Mouse (Mus musculus) cerebral cortex, adult 2 months (tissue): Measurements from ENCODE around the gene Naa35.

Experiments used
- WGBS: fragments of 180-500 bp; shearing (Covaris S2); methylation state at CpG from one replicate; pipeline ENCODE4 v1.1.7; 2018; 5-methylcytosine and 5-hydroxymethylcytosine counted together

The Naa35 gene

DNA sequence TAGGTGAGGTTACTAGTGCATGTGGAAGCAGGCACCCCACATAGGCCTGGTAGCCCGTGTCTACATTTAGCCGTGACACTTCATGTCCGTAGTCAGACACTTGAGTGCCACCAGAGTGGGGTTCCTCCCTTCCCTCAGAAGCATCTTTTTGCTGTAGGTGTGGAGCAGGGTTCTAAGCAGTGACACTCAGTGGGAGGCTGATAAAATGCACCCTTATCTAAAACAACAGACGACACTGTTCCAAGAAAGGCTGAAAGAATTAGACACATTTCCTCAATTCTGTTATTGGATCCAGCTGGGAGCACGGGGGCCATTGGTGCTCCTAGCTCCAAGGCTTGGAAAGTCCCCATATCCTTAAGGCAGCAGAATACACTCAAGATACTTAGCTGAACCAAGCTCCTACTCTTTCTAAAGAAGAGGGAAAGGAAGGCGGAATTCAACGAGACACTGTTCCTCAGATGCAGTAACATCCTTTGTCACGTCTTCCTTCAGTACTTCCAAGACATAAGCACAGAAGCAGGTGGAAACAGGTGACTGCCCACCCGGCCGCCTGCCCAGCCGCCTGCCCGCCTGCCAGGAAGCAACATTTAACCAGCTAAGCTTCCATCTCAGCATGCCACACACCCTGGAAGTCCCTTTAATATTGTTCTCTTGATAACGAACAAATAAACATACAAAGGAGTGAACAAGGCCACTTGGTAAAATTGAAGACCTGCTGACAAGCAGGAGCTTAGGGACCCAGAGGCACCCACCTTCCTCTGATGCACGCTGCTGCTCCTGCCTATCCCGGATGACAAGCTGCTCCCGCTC, 54.5 kb downstream of the Naa35 start:
- 73% methylated on average over 16 of the region's 16 CpGs for WGBS

DNA sequence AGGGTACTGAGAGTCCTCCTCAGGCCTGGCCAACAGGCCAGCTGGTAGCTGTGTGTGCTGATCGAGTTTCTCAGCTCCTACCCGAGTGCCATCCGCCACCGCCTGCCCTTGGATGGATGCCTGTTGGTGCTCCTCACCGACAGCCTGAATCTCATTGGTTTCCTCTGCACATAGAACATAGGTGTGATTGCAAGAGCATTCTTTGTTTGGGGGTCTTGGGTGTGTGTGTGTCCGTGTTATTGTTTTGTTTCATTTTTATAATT, 55.0 kb downstream of the Naa35 start:
- WGBS: 76% methylated on average over 6 of the region's 6 CpGs

DNA sequence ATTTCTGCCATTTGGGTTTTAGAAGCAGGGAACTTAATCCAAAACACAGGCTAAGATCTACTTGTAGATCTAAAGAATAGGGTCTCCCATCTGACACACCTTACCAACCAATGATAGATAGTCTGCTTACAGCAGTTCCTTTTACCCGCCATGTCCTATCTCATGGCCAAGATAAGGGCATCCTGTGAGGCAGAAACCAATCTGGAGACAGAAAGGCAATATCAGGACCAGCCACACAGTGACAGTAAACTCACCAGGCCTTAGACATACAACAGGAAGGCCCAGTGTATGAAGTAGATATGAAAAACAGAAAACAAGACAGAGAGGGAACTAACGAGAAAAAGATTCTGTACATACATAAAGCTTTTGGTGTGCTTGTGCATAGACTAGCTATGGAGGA, 57.8 kb downstream of the Naa35 start:
- 93% methylated on average over 2 of the region's 2 CpGs for WGBS

DNA sequence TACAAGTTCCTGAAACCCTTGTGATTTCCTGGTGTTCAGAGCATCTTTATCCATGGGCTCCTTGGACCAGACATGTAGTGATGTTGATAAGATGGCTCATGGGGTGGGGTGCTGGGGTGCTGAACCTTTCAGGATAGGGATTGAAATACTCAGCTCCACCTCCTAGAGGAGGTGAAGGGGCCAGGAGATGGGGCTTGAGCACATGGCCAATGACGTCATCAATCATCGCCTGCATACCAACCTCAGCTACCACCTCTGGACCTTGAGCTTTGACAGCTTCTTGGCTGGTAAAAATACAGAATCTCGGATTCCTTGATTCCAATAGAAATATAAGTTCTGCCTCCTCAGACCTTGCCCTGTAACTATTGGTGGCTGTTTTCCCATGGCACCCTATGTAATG, 60.4 kb downstream of the Naa35 start:
- WGBS: 96% methylated on average over 3 of the region's 3 CpGs

DNA sequence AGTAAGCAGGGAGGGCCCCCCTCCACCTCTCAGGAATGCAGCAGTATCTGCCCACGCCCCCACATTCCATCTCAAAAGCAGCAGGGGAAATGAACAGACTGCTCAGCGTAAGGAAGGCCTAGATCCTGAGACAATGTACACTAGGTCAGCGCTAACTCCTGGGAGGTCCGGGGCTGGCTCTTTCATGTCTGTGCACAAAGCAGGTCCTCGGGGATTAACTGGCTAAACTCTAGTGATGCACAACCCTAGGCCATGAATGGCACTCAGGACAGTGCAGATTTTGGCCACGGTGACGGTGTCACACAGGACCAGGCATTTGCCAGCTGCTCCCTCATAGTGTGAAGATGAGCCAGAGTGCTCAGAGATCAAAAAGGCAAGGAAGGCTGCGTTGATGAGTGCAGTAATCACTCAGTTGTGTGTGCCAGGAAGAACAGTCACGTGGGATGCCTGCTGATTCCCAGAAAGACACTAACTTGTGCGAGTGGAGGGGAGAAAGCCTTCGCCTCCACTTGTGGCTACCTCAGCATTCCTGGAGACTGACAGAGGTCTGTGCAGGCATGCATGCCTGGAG, 61.7 kb downstream of the Naa35 start:
- WGBS: 46% methylated on average over 11 of the region's 11 CpGs

DNA sequence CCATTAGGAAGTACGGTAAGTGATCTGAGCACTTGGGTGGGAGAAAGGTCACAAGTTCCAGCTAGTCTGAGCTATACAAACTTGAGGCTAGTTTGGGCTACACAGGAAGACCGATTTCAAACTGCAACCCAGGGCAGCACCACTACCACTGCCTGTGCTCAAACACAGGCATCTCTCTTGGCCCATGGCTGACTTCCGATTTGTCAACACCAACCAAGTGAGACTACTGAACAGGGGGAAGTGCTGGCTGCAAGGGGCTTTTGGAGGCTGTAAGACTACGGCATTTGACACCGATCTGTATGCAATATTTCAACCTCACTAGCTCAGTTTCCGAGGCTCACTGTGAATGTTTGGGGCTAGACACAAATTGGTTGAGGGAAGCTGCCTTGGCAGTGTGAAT, 62.4 kb downstream of the Naa35 start:
- WGBS: 90% methylated on average over 6 of the region's 6 CpGs

DNA sequence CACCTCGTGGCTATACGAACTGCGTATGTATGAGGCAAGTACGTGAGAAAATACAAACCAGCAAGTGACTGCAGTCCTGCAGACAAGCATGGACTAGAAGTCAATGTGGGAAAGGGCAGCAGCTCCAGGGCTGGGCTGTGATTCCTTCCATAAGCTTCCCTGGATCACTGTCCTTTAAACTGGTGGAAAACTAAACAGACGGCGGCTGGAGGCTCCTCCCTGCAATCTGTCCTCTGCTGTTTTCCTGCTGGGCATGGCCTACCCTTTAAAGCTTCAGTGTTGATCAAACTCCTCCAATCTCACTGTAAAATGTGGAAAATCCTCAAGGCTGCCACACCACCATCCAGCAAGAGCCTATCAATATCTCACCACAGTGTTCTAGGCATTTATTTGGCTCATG, 63.5 kb downstream of the Naa35 start:
- WGBS: 93% methylated on average over 6 of the region's 6 CpGs

DNA sequence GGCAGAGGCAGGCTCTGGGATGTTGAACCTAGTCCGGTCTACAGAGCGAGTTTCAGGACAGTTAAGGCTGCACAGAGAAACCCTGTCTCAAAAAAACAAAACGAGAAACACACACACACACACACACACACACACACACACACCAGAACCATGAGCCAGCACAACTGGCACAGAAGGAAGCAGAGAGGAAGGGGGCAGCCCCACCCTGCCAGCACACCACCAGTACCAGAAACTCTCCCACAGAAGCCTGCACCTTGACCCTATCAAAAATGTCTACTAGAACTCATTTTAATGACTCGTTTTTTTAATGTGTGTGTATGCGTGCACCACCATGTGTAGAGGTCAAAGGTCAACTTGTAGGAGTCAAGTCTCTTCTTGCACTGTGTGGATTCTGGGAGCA, 64.7 kb downstream of the Naa35 start:
- WGBS: 90% methylated on average over 5 of the region's 5 CpGs

DNA sequence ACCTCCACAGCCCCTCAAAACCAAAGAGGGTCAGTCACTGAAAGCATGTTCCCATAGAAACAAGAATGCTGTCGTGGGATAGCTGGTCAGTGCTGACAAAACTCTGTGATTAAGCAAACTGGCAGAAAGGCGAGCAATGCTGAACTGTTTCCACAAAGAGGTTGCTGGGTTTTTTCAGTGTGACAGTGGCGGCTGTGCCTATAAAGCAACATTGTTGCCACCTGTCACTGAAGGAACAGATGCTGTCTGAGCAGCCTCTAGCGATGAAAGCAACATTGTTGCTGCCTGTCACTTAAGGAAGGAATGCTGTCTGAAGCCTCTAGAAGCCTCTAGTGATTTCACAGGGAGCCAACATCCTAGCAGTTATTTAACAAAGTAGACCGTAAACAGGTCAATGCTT, 67.6 kb downstream of the Naa35 start:
- WGBS: 57% methylated on average over 5 of the region's 5 CpGs

DNA sequence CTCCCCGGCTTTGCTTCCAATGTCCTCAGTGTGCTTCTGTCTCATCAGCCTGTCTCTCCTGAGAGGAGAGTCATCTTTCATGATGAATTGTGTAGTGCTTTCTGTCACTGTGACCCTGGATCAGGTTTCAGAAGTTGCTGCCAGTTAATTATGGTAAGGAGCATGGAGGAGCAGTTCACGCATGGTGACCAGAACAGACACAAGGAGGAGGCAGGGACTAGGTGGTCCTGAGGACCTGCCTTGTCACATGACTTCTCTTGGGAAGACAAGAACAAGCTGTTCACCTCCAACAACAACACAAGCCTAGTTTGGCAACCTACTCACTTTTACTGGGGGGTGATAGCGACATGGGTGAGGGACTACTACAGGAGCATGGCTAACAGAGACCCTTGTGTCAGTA, 68.1 kb downstream of the Naa35 start:
- WGBS: 86% methylated on average over 3 of the region's 3 CpGs

DNA sequence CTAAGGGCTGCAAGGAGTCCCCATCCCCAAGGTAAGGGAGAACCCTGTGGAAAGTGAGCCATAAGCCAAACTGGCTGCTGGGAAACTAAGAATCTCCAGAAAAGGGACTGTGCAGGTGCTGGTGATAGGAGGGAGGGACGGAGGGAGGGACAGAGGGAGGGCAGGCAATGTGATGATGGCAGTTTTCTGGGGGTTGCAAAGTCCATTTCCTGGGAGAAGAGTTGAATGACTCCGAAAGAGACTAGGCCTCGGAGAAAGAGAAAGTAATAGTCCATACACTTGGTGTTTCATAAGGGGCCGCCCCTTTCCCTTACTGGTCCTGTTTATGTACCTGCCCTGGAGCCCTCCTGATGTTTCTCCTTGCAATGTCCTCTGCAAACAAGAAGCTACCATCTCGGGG, 69.4 kb downstream of the Naa35 start:
- WGBS: 93% methylated on average over 5 of the region's 5 CpGs

DNA sequence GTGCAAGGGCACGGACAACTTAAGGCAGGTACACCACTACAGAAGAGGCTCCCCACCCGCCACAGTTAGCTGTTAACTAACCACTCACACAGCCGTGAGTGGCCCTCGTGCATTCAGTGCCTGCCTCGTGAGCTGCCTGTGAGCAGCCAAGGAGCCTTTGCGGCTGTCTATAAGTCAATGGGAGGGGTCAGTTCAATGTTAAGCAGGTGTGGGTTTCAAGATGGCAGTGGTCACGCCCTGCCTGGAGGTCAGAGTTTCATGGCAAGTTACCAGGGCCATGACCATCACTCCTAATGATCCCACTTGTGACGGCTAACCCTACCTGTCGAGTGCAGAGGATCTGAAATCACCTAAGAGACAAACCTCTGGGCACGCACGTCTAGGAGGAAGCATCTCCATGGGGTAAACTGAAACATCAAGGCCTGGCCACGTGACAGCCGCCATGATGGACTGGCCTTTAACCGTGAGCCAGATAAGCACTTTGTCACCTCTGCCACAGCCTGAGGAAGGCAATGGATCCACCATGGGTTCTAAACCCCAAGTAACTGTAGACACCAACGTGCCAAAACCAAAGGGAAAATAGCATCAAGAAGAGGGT, 70.8 kb downstream of the Naa35 start:
- WGBS: 94% methylated on average over 15 of the region's 15 CpGs

DNA sequence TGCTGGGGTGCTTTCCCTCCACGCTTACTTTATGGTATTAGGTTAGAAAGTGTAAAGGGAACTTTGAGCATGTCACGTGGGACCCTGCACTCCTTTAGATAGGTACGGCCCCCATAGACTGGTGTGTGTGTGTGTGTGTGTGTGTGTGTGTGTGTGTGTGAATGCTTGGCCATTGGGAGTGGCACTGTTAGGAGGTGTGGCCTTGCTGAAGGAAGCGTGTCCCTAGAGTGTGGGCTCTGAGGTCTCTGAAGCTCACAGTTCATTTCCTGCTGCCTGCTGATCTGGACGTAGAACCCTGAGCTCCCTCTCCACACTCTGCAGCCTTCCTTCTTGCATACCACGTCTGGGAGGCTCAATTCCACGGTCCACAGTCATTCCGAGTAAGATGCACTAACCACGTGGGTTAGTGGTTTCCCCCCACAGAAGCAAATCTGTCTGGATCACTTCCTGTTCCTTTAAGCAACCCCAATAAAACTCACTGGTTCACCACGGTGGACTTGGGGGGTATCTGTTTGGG, 71.3 kb downstream of the Naa35 start:
- WGBS: 76% methylated on average over 10 of the region's 10 CpGs

DNA sequence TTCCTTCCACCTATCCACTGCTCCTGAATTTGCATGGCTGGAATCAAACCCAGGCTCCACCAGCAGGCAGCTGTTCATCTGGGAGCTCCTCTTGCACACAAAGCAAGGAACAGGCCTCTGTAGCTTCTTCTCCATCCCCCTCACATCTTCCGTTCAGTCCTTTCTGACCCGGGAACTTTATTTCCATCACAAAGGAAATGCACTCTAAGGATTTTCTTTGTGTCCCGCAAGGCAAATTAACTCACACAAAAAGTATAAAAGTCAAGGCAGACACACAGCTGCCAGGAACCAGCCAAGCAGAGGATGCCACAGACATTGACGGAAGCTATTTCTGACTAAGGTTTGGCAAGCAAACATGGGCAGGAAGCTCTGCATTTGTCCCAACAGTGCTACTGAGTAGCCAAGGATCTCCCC, 71.9 kb downstream of the Naa35 start:
- WGBS: 31% methylated on average over 4 of the region's 4 CpGs

DNA sequence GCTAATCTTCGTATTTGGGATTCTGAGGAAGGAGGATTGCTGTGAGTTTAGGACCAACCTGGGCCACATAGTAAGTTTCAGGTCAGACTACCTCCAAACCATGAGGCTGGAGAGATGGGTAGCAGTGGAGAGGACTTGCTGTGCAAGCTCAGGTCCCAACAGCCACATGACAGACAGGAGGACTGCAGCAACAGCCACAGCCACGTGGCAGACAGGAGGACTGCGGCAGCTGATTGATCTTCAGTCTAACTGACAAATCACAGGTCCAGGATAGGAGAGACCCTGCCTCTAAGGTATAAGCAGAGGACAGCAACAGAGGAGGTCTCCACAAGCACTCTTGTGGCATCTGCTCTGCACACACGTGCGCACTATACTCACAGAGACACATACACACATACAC, 72.7 kb downstream of the Naa35 start:
- 93% methylated on average over 5 of the region's 5 CpGs for WGBS

DNA sequence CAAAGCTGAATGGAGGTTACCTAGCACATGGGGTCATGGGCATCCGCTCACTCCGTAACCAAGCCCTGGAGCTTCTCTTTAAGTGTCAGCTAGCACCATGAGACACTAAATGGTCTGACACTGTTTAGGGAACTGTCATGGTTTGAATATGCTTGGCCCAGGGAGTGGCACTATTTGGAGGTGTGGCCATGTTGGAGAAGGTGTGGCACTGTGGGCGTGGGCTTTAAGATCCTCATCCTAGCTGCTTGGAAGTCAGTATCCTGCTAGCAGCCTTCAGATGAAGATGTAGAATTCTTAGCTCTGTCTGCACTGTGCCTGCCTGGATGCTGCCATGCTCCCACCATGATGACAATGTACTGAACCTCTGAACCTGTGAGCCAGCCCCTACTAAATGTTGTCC, 75.3 kb downstream of the Naa35 start:
- 97% methylated on average over 3 of the region's 3 CpGs for WGBS

DNA sequence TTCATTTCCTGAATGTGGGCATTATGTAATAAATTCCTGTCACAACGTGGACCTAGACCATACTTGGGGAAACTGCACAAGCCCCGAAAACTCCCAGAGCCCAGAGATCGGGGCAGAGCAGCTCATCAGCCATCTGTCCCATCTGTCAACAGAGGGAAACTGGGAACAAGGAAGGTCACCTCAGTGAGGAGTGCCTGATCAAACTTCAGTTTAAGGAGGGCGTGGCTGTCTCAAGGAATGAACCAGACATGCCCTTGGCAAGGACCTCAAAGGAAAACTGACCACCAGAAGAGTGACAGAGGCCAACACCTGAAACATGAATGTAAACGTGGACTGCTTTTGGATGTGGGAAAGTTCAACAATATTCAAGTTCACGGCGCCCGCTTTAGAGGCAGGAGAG, 76.3 kb downstream of the Naa35 start:
- 84% methylated on average over 8 of the region's 8 CpGs for WGBS

DNA sequence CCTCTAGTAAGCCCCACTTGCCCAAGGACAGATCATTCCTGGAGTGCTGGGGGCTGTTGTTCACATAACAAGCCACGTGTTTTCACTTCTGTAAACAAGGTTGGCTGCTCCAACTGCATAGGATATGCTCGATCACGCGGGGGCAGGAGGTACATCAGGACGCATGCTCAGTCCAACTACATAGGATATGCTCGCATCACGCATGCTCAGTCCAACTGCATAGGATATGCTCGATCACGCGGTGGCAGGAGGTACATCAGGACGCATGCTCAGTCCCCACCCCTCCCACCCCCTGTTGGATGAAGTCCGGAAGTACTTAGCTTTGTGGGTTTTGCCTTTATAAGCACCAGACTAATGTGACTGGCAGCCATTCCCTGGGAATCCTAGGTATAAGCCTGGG, 76.9 kb downstream of the Naa35 start:
- WGBS: 95% methylated on average over 12 of the region's 12 CpGs

DNA sequence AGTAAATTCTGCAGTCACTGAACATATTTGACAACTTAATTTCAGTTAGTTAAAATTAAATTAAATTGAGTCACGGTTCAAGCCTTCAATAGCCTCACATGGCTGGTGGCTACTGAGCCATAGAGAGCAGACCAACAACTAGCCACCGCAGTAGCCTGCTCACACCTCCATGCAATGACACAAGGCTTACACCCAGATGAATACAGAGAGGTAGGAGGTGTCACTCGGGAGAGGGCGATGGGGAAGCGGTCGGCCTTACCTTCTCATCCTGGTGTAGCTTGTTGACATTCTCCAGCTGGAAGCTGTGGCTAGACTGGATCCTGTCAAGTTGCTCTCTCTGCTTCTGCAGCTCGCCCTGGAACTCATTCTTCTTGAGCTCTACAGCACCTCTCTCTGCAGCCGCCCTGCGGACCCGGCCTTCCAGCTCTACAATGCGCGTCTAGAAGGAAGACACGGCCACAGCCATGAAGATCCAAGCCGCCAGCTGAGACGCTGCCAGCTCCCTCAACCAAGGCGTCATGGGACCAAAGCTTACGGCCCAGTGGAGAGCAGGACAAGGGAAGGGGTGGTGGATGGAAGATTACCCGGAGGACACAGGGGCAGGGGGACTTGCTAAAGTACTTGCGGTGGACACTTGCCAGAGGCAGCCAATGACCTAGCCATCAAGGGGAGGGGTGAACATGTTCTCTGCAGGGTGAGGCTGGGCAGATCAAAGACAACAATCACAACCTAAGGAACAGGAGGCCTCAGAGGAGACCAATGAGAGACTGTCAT, 79.1 kb downstream of the Naa35 start:
- 97% methylated on average over 19 of the region's 19 CpGs for WGBS

DNA sequence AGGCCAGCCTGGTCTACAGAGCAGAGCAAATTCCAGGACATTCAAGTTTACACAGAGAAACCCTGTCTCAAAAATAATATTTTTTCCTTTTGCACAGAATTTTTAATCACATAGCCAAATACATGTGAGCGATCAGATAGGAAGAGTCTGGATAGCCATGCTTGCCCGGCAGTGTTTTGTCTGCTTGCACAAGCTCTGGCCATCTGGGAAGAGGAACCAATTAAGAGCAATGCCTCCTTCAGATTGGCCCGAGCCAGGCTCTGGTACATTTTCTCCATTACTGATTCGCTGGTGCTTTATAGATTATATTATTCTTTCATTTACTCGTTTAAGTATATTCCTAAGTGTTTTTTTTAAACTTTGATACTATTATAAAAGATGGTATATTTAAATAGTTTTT, 82.7 kb downstream of the Naa35 start:
- 68% methylated on average over 5 of the region's 5 CpGs for WGBS

DNA sequence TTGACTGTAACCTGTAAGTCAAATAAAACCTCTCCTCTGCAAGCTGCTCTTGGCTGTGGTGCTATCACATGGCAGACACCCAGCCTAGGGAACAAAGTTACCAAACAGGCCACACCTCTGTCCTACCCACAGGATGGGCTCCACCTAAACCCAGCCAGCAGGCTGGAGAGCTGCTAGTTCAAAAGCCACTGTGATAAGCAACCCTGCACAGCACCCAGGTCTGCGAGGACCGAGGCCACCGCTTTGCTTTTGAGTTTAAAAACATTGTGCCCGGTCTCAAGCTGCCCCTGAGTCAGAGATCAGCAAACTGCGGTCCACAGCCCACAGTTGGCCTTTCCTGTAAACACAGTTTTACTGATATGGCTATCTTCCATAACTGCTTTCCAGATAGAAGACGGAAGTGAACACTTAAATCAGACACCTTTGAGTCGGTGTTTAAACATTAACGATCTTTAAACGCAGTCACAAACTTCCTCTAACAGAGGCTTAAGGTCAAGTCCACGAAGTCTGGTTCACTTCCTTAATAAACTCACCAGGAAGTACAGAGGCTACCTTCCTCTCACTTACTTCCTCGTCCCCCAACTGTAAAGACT, 83.5 kb downstream of the Naa35 start:
- WGBS: 76% methylated on average over 11 of the region's 11 CpGs

DNA sequence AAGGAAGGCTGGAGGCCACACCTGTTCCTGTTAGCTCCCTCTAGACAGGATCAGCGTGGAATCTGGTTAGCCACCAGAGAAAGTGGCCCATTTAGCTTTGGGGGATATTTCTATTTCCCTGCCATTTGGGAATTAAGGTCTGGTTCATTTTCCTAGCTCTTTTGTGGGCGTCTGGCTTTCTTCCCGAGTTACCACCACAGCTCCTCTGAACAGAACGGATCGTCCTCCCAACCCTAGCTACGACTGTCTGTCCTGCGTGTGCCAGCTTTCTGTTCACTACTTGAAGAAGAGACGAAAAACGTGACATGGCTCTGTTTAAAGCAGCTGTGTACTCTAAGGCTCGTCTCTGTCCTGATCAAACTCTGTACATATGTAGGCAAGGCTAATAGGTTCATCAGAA, 84.9 kb downstream of the Naa35 start:
- WGBS: 40% methylated on average over 10 of the region's 10 CpGs
